Mouse (Mus musculus) thymus, adult 2 months (tissue): ENCODE data around the gene Zranb1.

ENCODE experiments used
- CTCF ChIP-seq: fragments of 200-500 bp; IDR thresholded peaks from 2 replicates; pipeline ENCODE4 v1.5.1; 2012; ENCODE audit warnings: mild to moderate bottlenecking, control low read depth, low read length, moderate library complexity, borderline replicate concordance; ENCODE audit not compliant: control insufficient read depth, poor library complexity, insufficient read depth; ENCODE audit errors: extremely low read depth
- POLR2A ChIP-seq: fragments of 200-500 bp; IDR thresholded peaks from 2 replicates; pipeline ENCODE4 v1.6.1; 2012; ENCODE audit warnings: mild to moderate bottlenecking, low read length, control low read depth, moderate library complexity; ENCODE audit not compliant: control insufficient read depth, poor library complexity, insufficient read depth; ENCODE audit errors: extremely low read depth

- no peak for TF ChIP-seq CTCF
- TF ChIP-seq POLR2A: no peak
Observed at GRCm38 (mm10) chr7:132896206-132896815, 34.6 kb upstream of the Zranb1 start.
